Mouse (Mus musculus) kidney, adult 11 months (tissue): Measurements from ENCODE around the gene Kcnma1.

Experiments used
- DNase-seq: peaks from one replicate; pipeline ENCODE4 v3.0.0; 2022

Gene Kcnma1

GRCm38 (mm10) chr14:23522606-23523159 lies 491.6 kb downstream of the Kcnma1 start:
- peak; percentile 63 for DNase-seq

GRCm38 (mm10) chr14:23521080-23521684 lies 493.1 kb downstream of the Kcnma1 start:
- DNase-seq, result no peak

- DNase-seq, result no peak
Measured at GRCm38 (mm10) chr14:23517374-23517773, 496.9 kb downstream of the Kcnma1 start.

- DNase-seq, result no peak
Measured at GRCm38 (mm10) chr14:23509792-23510191, 504.5 kb downstream of the Kcnma1 start.

GRCm38 (mm10) chr14:23502236-23502790 lies 512.0 kb downstream of the Kcnma1 start:
- peak; percentile 14 for DNase-seq

- no peak for DNase-seq
Measured at GRCm38 (mm10) chr14:23496801-23497200, 517.5 kb downstream of the Kcnma1 start.

- no peak for DNase-seq
Measured at GRCm38 (mm10) chr14:23496236-23496740, 518.0 kb downstream of the Kcnma1 start.

GRCm38 (mm10) chr14:23494496-23494800 lies 519.8 kb downstream of the Kcnma1 start:
- DNase-seq, result peak; percentile 11

GRCm38 (mm10) chr14:23493750-23494495 lies 520.4 kb downstream of the Kcnma1 start:
- DNase-seq, result no peak

- DNase-seq, result no peak
Measured at GRCm38 (mm10) chr14:23492581-23493360, 521.5 kb downstream of the Kcnma1 start.

- DNase-seq, result no peak
Measured at GRCm38 (mm10) chr14:23491359-23491758, 522.9 kb downstream of the Kcnma1 start.

- DNase-seq, result no peak
Measured at GRCm38 (mm10) chr14:23486687-23487086, 527.6 kb downstream of the Kcnma1 start.

GRCm38 (mm10) chr14:23485802-23486500 lies 528.3 kb downstream of the Kcnma1 start:
- no peak for DNase-seq

GRCm38 (mm10) chr14:23475129-23475528 lies 539.2 kb downstream of the Kcnma1 start:
- DNase-seq, result no peak

- no peak for DNase-seq
Measured at GRCm38 (mm10) chr14:23470071-23470470, 544.2 kb downstream of the Kcnma1 start.

GRCm38 (mm10) chr14:23465135-23465534 lies 549.2 kb downstream of the Kcnma1 start:
- no peak for DNase-seq

- no peak for DNase-seq
Measured at GRCm38 (mm10) chr14:23458560-23458959, 555.7 kb downstream of the Kcnma1 start.

- no peak for DNase-seq
Measured at GRCm38 (mm10) chr14:23451681-23452080, 562.6 kb downstream of the Kcnma1 start.

GRCm38 (mm10) chr14:23437467-23437866 lies 576.8 kb downstream of the Kcnma1 start:
- no peak for DNase-seq

- DNase-seq, result no peak
Measured at GRCm38 (mm10) chr14:23435861-23436260, 578.4 kb downstream of the Kcnma1 start.

GRCm38 (mm10) chr14:23430006-23430405 lies 584.3 kb downstream of the Kcnma1 start:
- DNase-seq, result no peak

- DNase-seq, result peak; percentile 4
Measured at GRCm38 (mm10) chr14:23429043-23429442, 585.2 kb downstream of the Kcnma1 start.
